Mouse (Mus musculus) stomach, embryonic 14.5 days (tissue): ENCODE measurements around the gene Traf2. TPM values are rescaled to one million over a fixed set of nuclear protein-coding genes. Genes with fewer than 3 reads are reported as not detected.

Experiments
- ATAC-seq: fragments of 200-750 bp; cut with Nextera tagmentation; 2 replicates; pipeline ENCODE4 v1.8.0; 2017; ENCODE audit warnings: low read depth, moderate TSS enrichment; ENCODE audit not compliant: insufficient number of reproducible peaks, insufficient read depth, low FRiP score
- H3K27ac ChIP-seq: fragments of 300-500 bp; sonication (generic); 2 replicates; pipeline ENCODE4 v1.5.1; 2014; ENCODE audit warnings: mild to moderate bottlenecking, low read length, moderate library complexity, mixed read lengths
- H3K27me3 ChIP-seq: fragments of 300-500 bp; sonication (generic); 2 replicates; pipeline ENCODE4 v1.6.1; 2014; ENCODE audit warnings: low read length, control low read depth, mixed read lengths; ENCODE audit not compliant: control insufficient read depth, insufficient read depth
- H3K36me3 ChIP-seq: fragments of 300-500 bp; sonication (generic); 2 replicates; pipeline ENCODE4 v1.6.1; 2014; ENCODE audit warnings: mild to moderate bottlenecking, control low read depth, low read length, moderate library complexity, mixed read lengths; ENCODE audit not compliant: control insufficient read depth, insufficient read depth
- H3K4me1 ChIP-seq: fragments of 300-500 bp; sonication (generic); 2 replicates; pipeline ENCODE4 v1.6.1; 2014; ENCODE audit warnings: low read length, control low read depth, mixed read lengths; ENCODE audit not compliant: control insufficient read depth, insufficient read depth
- H3K4me2 ChIP-seq: fragments of 300-500 bp; sonication (generic); replicated peaks from 2 replicates; pipeline ENCODE4 v1.6.1; 2014; ENCODE audit warnings: low read depth, low read length, control low read depth
- H3K4me3 ChIP-seq: fragments of 300-500 bp; sonication (generic); 2 replicates; pipeline ENCODE4 v1.5.1; 2014; ENCODE audit warnings: low read depth, low read length, control low read depth
- H3K9ac ChIP-seq: fragments of 300-500 bp; sonication (generic); replicated peaks from 2 replicates; pipeline ENCODE4 v1.6.1; 2014; ENCODE audit warnings: low read depth, mild to moderate bottlenecking, control low read depth, low read length, moderate library complexity, mixed read lengths
- H3K9me3 ChIP-seq: fragments of 300-500 bp; sonication (generic); 2 replicates; pipeline ENCODE4 v1.6.1; 2016; ENCODE audit warnings: low read depth, low read length, control low read depth; ENCODE audit not compliant: control insufficient read depth
- WGBS: fragments of 180-500 bp; shearing (Covaris S2); extraction: QIAGEN DNeasy Blood & Tissue Kit; methylation state at CpG from one replicate; pipeline ENCODE4 v1.1.7; 2014; 5-methylcytosine and 5-hydroxymethylcytosine counted together
- polyA plus RNA-seq: library from polyadenylated mRNA; unstranded; fragments of >200 nt; fragmentation: Nextera tagmentation; extraction: Ambion mirVana; gene quantifications from 2 replicates; pipeline ENCODE4 v1.2.1, GENCODE M21; 2014

Gene Traf2
- polyA plus RNA-seq, 1 experiment from 2014 or later: 30.5 TPM

GRCm38 (mm10) chr2:25571221-25571620 lies 24.5 kb upstream of the Traf2 start:
- Histone ChIP-seq H3K4me3 (no peak overlapping the region), H3K9me3 (no peaks in the 10 kb centered on the region), H3K4me2 (no peak overlapping the region), H3K4me1 (peaks cover 24% of the 10 kb centered on the region), H3K9ac (no peak overlapping the region), H3K27ac (no peak overlapping the region), H3K27me3 (peaks cover under 1% of the 10 kb centered on the region; the same call in 1 of the 2 replicates), H3K36me3 (peaks cover 29% of the 10 kb centered on the region; the same call in 1 of the 2 replicates)
- WGBS: 91% methylated on average over 4 of the region's 4 CpGs
- no peak for ATAC-seq

GRCm38 (mm10) chr2:25569323-25569722 lies 22.6 kb upstream of the Traf2 start:
- Histone ChIP-seq H3K27me3 (no peaks in the 10 kb centered on the region), H3K27ac (no peak overlapping the region), H3K36me3 (peaks cover 41% of the 10 kb centered on the region), H3K9ac (no peak overlapping the region), H3K4me1 (peaks cover 16% of the 10 kb centered on the region), H3K4me3 (no peak overlapping the region), H3K9me3 (no peaks in the 10 kb centered on the region), H3K4me2 (no peak overlapping the region)
- 87% methylated on average over 3 of the region's 3 CpGs for WGBS
- ATAC-seq: no peak

GRCm38 (mm10) chr2:25568473-25569019 lies 21.8 kb upstream of the Traf2 start:
- Histone ChIP-seq H3K9me3 (no peaks in the 10 kb centered on the region), H3K36me3 (peaks cover 47% of the 10 kb centered on the region), H3K4me2 (no peak overlapping the region), H3K27ac (no peak overlapping the region), H3K27me3 (no peaks in the 10 kb centered on the region), H3K4me3 (no peak overlapping the region), H3K4me1 (peaks cover 9% of the 10 kb centered on the region), H3K9ac (no peak overlapping the region)
- WGBS: 83% methylated on average over 6 of the region's 6 CpGs
- ATAC-seq: 0 out of 2 replicates have a peak, but pooled peaks have one; percentile 34

- Histone ChIP-seq H3K4me3 (no peak overlapping the region), H3K9ac (no peak overlapping the region), H3K4me2 (no peak overlapping the region), H3K36me3 (peaks cover 59% of the 10 kb centered on the region), H3K27ac (no peak overlapping the region), H3K4me1 (no peaks in the 10 kb centered on the region), H3K9me3 (no peaks in the 10 kb centered on the region), H3K27me3 (no peaks in the 10 kb centered on the region)
- WGBS: 82% methylated on average over 6 of the region's 6 CpGs
- ATAC-seq: no peak
These were observed 19.8 kb upstream of the Traf2 start for GRCm38 (mm10) chr2:25566558-25566957.

- Histone ChIP-seq H3K9ac (no peak overlapping the region), H3K27ac (no peak overlapping the region), H3K27me3 (no peaks in the 10 kb centered on the region), H3K9me3 (no peaks in the 10 kb centered on the region), H3K4me3 (no peak overlapping the region), H3K4me2 (no peak overlapping the region), H3K4me1 (no peaks in the 10 kb centered on the region), H3K36me3 (peaks cover 62% of the 10 kb centered on the region)
- no peak for ATAC-seq
- 91% methylated on average over 8 of the region's 8 CpGs for WGBS
These were observed 19.0 kb upstream of the Traf2 start for GRCm38 (mm10) chr2:25565741-25566140.

GRCm38 (mm10) chr2:25561946-25562345 lies 15.2 kb upstream of the Traf2 start:
- Histone ChIP-seq H3K27ac (no peak overlapping the region), H3K36me3 (peaks cover 48% of the 10 kb centered on the region), H3K4me1 (peaks cover 12% of the 10 kb centered on the region), H3K4me2 (no peak overlapping the region), H3K9me3 (no peaks in the 10 kb centered on the region), H3K9ac (no peak overlapping the region), H3K4me3 (no peak overlapping the region), H3K27me3 (no peaks in the 10 kb centered on the region)
- ATAC-seq: no peak
- WGBS: 75% methylated on average over 9 of the region's 9 CpGs

GRCm38 (mm10) chr2:25560551-25560950 lies 13.8 kb upstream of the Traf2 start:
- Histone ChIP-seq H3K4me1 (peaks cover 16% of the 10 kb centered on the region), H3K27ac (no peak overlapping the region), H3K36me3 (peaks cover 46% of the 10 kb centered on the region), H3K9ac (no peak overlapping the region), H3K4me3 (no peak overlapping the region), H3K4me2 (no peak overlapping the region), H3K27me3 (no peaks in the 10 kb centered on the region), H3K9me3 (no peaks in the 10 kb centered on the region)
- 93% methylated on average over 8 of the region's 8 CpGs for WGBS
- no peak for ATAC-seq

GRCm38 (mm10) chr2:25558774-25559173 lies 12.0 kb upstream of the Traf2 start:
- peaks cover 29% of the 10 kb centered on the region for H3K36me3 ChIP-seq
- peaks cover 16% of the 10 kb centered on the region for H3K4me1 ChIP-seq
- WGBS: 66% methylated on average over 6 of the region's 6 CpGs
- ATAC-seq: no peak
- no peak overlapping the region for H3K27ac ChIP-seq
- peak overlapping the region; percentile 96 for H3K4me2 ChIP-seq
- H3K9ac ChIP-seq: peak overlapping the region; percentile 80; the same call in 1 of the 2 replicates
- peak overlapping the region; percentile 95 for H3K4me3 ChIP-seq
- H3K9me3 ChIP-seq: no peaks in the 10 kb centered on the region
- H3K27me3 ChIP-seq: no peaks in the 10 kb centered on the region

GRCm38 (mm10) chr2:25557964-25558360 lies 11.2 kb upstream of the Traf2 start:
- Histone ChIP-seq H3K4me1 (peaks cover 16% of the 10 kb centered on the region), H3K9me3 (no peaks in the 10 kb centered on the region)
- under 1% methylated on average over 24 of the region's 24 CpGs for WGBS

More at GRCm38 (mm10) chr2:25557964-25558360, 11.2 kb upstream of the Traf2 start:
- Histone ChIP-seq H3K4me2 (peak overlapping the region; percentile 96), H3K9ac (peak overlapping the region; percentile 80), H3K27ac (peak overlapping the region; percentile 55; the same call in 1 of the 2 replicates), H3K4me3 (peak overlapping the region; percentile 95), H3K36me3 (peaks cover 29% of the 10 kb centered on the region), H3K27me3 (no peaks in the 10 kb centered on the region)
- no peak for ATAC-seq
